Mouse (Mus musculus) midbrain, embryonic 12.5 days (tissue): ENCODE measurements around the gene Trappc4. TPM values are rescaled to one million over a fixed set of nuclear protein-coding genes. Genes with fewer than 3 reads are reported as not detected.
A peak's percentile ranks its signal among the peaks of the same experiment; 100 is the strongest.
"Not testable (repeated sequence)": the region's sequence is repeated elsewhere in the genome, so short reads cannot be mapped to it uniquely, and the experiment has no call there.

ENCODE experiments used
- ATAC-seq: fragments of 200-750 bp; cut with Nextera tagmentation; 2 replicates; pipeline ENCODE4 v1.8.0; 2017; ENCODE audit warnings: low read depth, moderate TSS enrichment, moderate library complexity; ENCODE audit not compliant: low FRiP score
- H3K27ac ChIP-seq: fragments of 300-500 bp; sonication (generic); replicated peaks from 2 replicates; pipeline ENCODE4 v1.5.1; 2016; ENCODE audit warnings: mild to moderate bottlenecking
- H3K27me3 ChIP-seq: fragments of 300-500 bp; sonication (generic); 2 replicates; pipeline ENCODE4 v1.6.1; 2016; ENCODE audit warnings: mild to moderate bottlenecking
- H3K36me3 ChIP-seq: fragments of 300-500 bp; sonication (generic); 2 replicates; pipeline ENCODE4 v1.6.1; 2016
- H3K4me1 ChIP-seq: fragments of 300-500 bp; sonication (generic); 2 replicates; pipeline ENCODE4 v1.6.1; 2016
- H3K4me2 ChIP-seq: fragments of 300-500 bp; sonication (generic); replicated peaks from 2 replicates; pipeline ENCODE4 v1.6.1; 2016; ENCODE audit warnings: mild to moderate bottlenecking, moderate library complexity
- H3K4me3 ChIP-seq: fragments of 300-500 bp; sonication (generic); 2 replicates; pipeline ENCODE4 v1.5.1; 2016; ENCODE audit warnings: mild to moderate bottlenecking
- H3K9ac ChIP-seq: fragments of 300-500 bp; sonication (generic); replicated peaks from 2 replicates; pipeline ENCODE4 v1.6.1; 2016; ENCODE audit warnings: mild to moderate bottlenecking, moderate library complexity
- H3K9me3 ChIP-seq: fragments of 300-500 bp; sonication (generic); 2 replicates; pipeline ENCODE4 v1.6.1; 2016; ENCODE audit warnings: mild to moderate bottlenecking
- WGBS: fragments of 180-500 bp; shearing (Covaris S2); methylation state at CpG from one replicate; pipeline ENCODE4 v1.1.7; 2016; 5-methylcytosine and 5-hydroxymethylcytosine counted together
- polyA plus RNA-seq: library from polyadenylated mRNA; unstranded; fragments of >200 nt; fragmentation: Nextera tagmentation; extraction: Ambion mirVana; gene quantifications from 2 replicates; pipeline ENCODE4 v1.2.1, GENCODE M21; 2016

The Trappc4 gene
- polyA plus RNA-seq, 1 experiment from 2014 or later: 272 TPM

- H3K27me3 ChIP-seq: no peaks in the 10 kb centered on the region
- peaks cover 8% of the 10 kb centered on the region for H3K4me1 ChIP-seq
- H3K4me3 ChIP-seq: peak within 1 kb of the TSS; percentile 84
- ATAC-seq: no peak
- H3K9me3 ChIP-seq: no peaks in the 10 kb centered on the region
- peak within 1 kb of the TSS; percentile 94 for H3K4me2 ChIP-seq
- 81% methylated on average over 14 of the region's 14 CpGs for WGBS
- peak within 1 kb of the TSS; percentile 80 for H3K27ac ChIP-seq
- H3K36me3 ChIP-seq: 0 out of 2 replicates have a peak, but pooled peaks cover 20% of the 10 kb centered on the region
- peak within 1 kb of the TSS; percentile 87 for H3K9ac ChIP-seq
Observed at GRCm38 (mm10) chr9:44418519-44419385, 11.4 kb upstream of the Trappc4 start, which contains the start of gene Ccdc84. Ccdc84 (minus strand) TSS chr9:44418569.

- Histone ChIP-seq H3K4me3 (peak overlapping the region; percentile 84), H3K27me3 (no peaks in the 10 kb centered on the region), H3K36me3 (peaks cover 28% of the 10 kb centered on the region), H3K4me1 (peaks cover 8% of the 10 kb centered on the region), H3K9me3 (no peaks in the 10 kb centered on the region), H3K27ac (peak overlapping the region; percentile 80), H3K9ac (peak overlapping the region; percentile 87), H3K4me2 (peak overlapping the region; percentile 94)
- ATAC-seq: peak; percentile 88
- under 1% methylated on average over 38 of the region's 38 CpGs for whole genome bisulfite sequencing
Observed at GRCm38 (mm10) chr9:44417892-44418363, 10.5 kb upstream of the Trappc4 start.

- 9% methylated on average over 26 of the region's 26 CpGs for WGBS
- Histone ChIP-seq H3K4me2 (peak overlapping the region; percentile 94), H3K27me3 (no peaks in the 10 kb centered on the region), H3K27ac (peak overlapping the region; percentile 80; the same call in 1 of the 2 replicates), H3K4me3 (peak overlapping the region; percentile 84), H3K36me3 (peaks cover 33% of the 10 kb centered on the region), H3K4me1 (peaks cover 8% of the 10 kb centered on the region), H3K9ac (peak overlapping the region; percentile 87), H3K9me3 (no peaks in the 10 kb centered on the region)
- peak; percentile 75; the same call in 1 of the 2 replicates for ATAC-seq
Observed at GRCm38 (mm10) chr9:44417156-44417891, 9.9 kb upstream of the Trappc4 start.

GRCm38 (mm10) chr9:44412781-44413180, 5.4 kb upstream of the Trappc4 start:
- H3K27ac ChIP-seq: no peak overlapping the region
- 81% methylated on average over 2 of the region's 2 CpGs for WGBS
- H3K4me1 ChIP-seq: peaks cover 19% of the 10 kb centered on the region
- ATAC-seq: no peak
- no peaks in the 10 kb centered on the region for H3K9me3 ChIP-seq
- H3K27me3 ChIP-seq: no peaks in the 10 kb centered on the region
- peaks cover 68% of the 10 kb centered on the region for H3K36me3 ChIP-seq
- H3K4me2 ChIP-seq: no peak overlapping the region
- no peak overlapping the region for H3K4me3 ChIP-seq
- H3K9ac ChIP-seq: no peak overlapping the region

- no peak for ATAC-seq
- H3K36me3 ChIP-seq: peaks cover 68% of the 10 kb centered on the region
Observed at GRCm38 (mm10) chr9:44412306-44412705, 4.9 kb upstream of the Trappc4 start.

GRCm38 (mm10) chr9:44411601-44412130, 4.3 kb upstream of the Trappc4 start:
- Histone ChIP-seq H3K27ac (no peak overlapping the region), H3K9ac (no peak overlapping the region), H3K27me3 (no peaks in the 10 kb centered on the region), H3K4me3 (no peak overlapping the region), H3K4me1 (peaks cover 10% of the 10 kb centered on the region), H3K4me2 (no peak overlapping the region), H3K9me3 (no peaks in the 10 kb centered on the region), H3K36me3 (peaks cover 68% of the 10 kb centered on the region)
- WGBS: 87% methylated on average over 1 of the region's 1 CpGs
- no peak for ATAC-seq

More at GRCm38 (mm10) chr9:44412306-44412705, 4.9 kb upstream of the Trappc4 start:
- H3K4me2 ChIP-seq: no peak overlapping the region
- no peaks in the 10 kb centered on the region for H3K27me3 ChIP-seq
- peaks cover 14% of the 10 kb centered on the region for H3K4me1 ChIP-seq
- 87% methylated on average over 4 of the region's 4 CpGs for WGBS
- no peak overlapping the region for H3K4me3 ChIP-seq
- no peak overlapping the region for H3K27ac ChIP-seq
- H3K9me3 ChIP-seq: no peaks in the 10 kb centered on the region
- no peak overlapping the region for H3K9ac ChIP-seq

- 90% methylated on average over 2 of the region's 2 CpGs for WGBS
- no peak for ATAC-seq
- peaks cover 63% of the 10 kb centered on the region for H3K36me3 ChIP-seq
- H3K27me3 ChIP-seq: no peaks in the 10 kb centered on the region
- peaks cover 16% of the 10 kb centered on the region for H3K4me1 ChIP-seq
- H3K9me3 ChIP-seq: no peaks in the 10 kb centered on the region
- no peak overlapping the region for H3K4me3 ChIP-seq
- no peak overlapping the region for H3K27ac ChIP-seq
- no peak overlapping the region for H3K9ac ChIP-seq
- H3K4me2 ChIP-seq: no peak overlapping the region
Observed at GRCm38 (mm10) chr9:44410647-44411336, 3.4 kb upstream of the Trappc4 start.

GRCm38 (mm10) chr9:44408693-44409092, 1.3 kb upstream of the Trappc4 start:
- 80% methylated on average over 9 of the region's 9 CpGs for WGBS
- Histone ChIP-seq H3K36me3 (peaks cover 68% of the 10 kb centered on the region), H3K4me1 (peaks cover 20% of the 10 kb centered on the region), H3K4me2 (peak overlapping the region; percentile 80), H3K4me3 (peak overlapping the region; percentile 81), H3K9ac (peak overlapping the region; percentile 81)
- not testable (repeated sequence) for H3K9me3 ChIP-seq, ATAC-seq, H3K27me3 ChIP-seq, H3K27ac ChIP-seq

- Histone ChIP-seq H3K9ac (peak overlapping the region; percentile 81), H3K4me2 (peak overlapping the region; percentile 80), H3K27me3 (no peaks in the 10 kb centered on the region), H3K4me3 (peak overlapping the region; percentile 81), H3K27ac (peak overlapping the region; percentile 90), H3K4me1 (peaks cover 20% of the 10 kb centered on the region), H3K36me3 (peaks cover 68% of the 10 kb centered on the region), H3K9me3 (no peaks in the 10 kb centered on the region)
- WGBS: 0% methylated on average over 24 of the region's 24 CpGs
- no peak for ATAC-seq
Observed at GRCm38 (mm10) chr9:44407752-44408097, 325 bp upstream of the Trappc4 start.

GRCm38 (mm10) chr9:44405011-44405410, 2.4 kb downstream of the Trappc4 start:
- peaks cover 68% of the 10 kb centered on the region for H3K36me3 ChIP-seq
- H3K4me3 ChIP-seq: no peak overlapping the region
- no peaks in the 10 kb centered on the region for H3K27me3 ChIP-seq
- H3K4me1 ChIP-seq: peaks cover 20% of the 10 kb centered on the region
- H3K4me2 ChIP-seq: no peak overlapping the region
- no peak overlapping the region for H3K27ac ChIP-seq
- H3K9ac ChIP-seq: no peak overlapping the region
- WGBS: 91% methylated on average over 3 of the region's 3 CpGs
- ATAC-seq: no peak
- H3K9me3 ChIP-seq: no peaks in the 10 kb centered on the region

GRCm38 (mm10) chr9:44401081-44401480, 6.3 kb downstream of the Trappc4 start:
- Histone ChIP-seq H3K36me3 (peaks cover 55% of the 10 kb centered on the region), H3K4me3 (no peak overlapping the region), H3K4me2 (no peak overlapping the region), H3K9ac (no peak overlapping the region), H3K27me3 (peaks cover 10% of the 10 kb centered on the region), H3K9me3 (no peaks in the 10 kb centered on the region), H3K27ac (no peak overlapping the region), H3K4me1 (peaks cover 29% of the 10 kb centered on the region)
- no peak for ATAC-seq
- WGBS: 89% methylated on average over 4 of the region's 4 CpGs
